Mouse (Mus musculus): ENCODE measurements at regions not wholly inside any gene's neighbourhood (a gene's known extent, or its start where the extent isn't known, plus 50 kb on each side); places are given as distances from the start of the nearest gene placed in this dataset.

- DNase-seq (ENCODE audit: low spot score in 2 of 2): no peak
Observed at GRCm38 (mm10) chr7:121339942-121340341, 51.7 kb upstream of the Hs3st2 start.

Data from spleen, postnatal 36 days (tissue).